Mouse (Mus musculus): ENCODE data around the gene Unc119. TPM values are rescaled to one million over a fixed set of nuclear protein-coding genes. Genes with fewer than 3 reads are reported as not detected.

The Unc119 gene
- total and polyA plus RNA-seq, 2 experiments, result 5.5 to 12.7 TPM

DNA sequence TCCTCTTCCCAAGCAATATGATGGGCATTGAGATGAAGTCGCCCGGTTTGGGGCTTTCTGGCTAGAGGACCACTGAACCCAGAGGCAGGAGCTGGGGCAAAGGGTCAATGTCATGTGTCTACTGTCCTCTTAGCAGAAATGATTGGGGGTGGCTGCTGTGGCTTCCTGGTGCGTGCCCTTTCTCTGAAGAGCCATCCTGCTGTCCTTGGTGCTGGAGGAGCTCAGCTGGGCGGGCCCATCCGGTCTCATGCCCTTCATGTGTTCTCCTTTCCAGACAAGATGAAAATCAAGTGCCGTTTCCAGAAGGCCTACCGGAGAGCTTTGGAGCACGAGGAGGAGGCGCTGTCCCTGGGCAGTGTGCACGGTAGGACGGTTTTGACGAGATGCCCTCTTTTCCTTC is 10.6 kb upstream of the Unc119 start:
- Histone ChIP-seq H3K36me3 (ENCODE audit: control insufficient read depth, insufficient read depth, low read length) (peaks cover 10% of the 10 kb centered on the region; the same call in 1 of the 2 replicates), H3K79me2 (ENCODE audit: control insufficient read depth, insufficient read depth, low read length) (peaks cover 3% of the 10 kb centered on the region; the same call in 1 of the 2 replicates)

DNA sequence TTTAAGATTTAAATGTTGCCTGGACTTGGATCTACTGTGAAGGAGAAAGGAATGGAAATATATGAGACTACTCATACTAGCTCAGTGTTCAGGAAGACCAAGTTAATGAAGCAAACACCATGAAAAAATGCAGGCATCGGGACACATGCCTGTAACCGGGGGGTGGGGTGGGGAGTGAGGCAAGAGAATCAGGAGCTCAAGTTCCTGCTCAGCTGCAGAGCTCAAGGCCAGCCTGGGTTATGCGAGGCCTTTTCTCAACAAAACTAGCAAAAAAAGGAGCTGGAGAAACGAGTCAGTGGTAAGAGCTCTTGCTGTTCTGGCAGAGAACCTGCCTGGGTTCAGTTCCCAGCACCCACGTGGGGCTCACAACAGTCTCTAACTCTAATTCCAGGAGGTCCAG is 9.3 kb upstream of the Unc119 start:
- DNase-seq (ENCODE audit: extremely low read depth, low read depth, low spot score), result no peak
- Histone ChIP-seq H3K4me1 (ENCODE audit: control insufficient read depth, insufficient read depth, low read length) (peaks cover 2% of the 10 kb centered on the region; the same call in 1 of the 2 replicates), H3K27me3 (ENCODE audit: control insufficient read depth, insufficient read depth, low read length) (no peaks in the 10 kb centered on the region), H3K4me3 (ENCODE audit: insufficient read depth, low read depth, low read length) (no peak overlapping the region), H3K36me3 (ENCODE audit: control insufficient read depth, insufficient read depth, low read length) (peaks cover 14% of the 10 kb centered on the region), H3K9ac (ENCODE audit: low read depth, low read length) (no peak overlapping the region), H3K27ac (replicated peaks; ENCODE audit: insufficient read depth, low read depth, low read length) (no peak overlapping the region), H3K79me2 (ENCODE audit: control insufficient read depth, insufficient read depth, low read length) (peaks cover 3% of the 10 kb centered on the region; the same call in 1 of the 2 replicates)
- WGBS, result 95% methylated on average over 5 of the region's 5 CpGs
- TF ChIP-seq CTCF (IDR thresholded peaks at IDR 0.05; ENCODE audit: low read depth, low read length) (no peak), POLR2A (IDR thresholded peaks at IDR 0.05; ENCODE audit: extremely low read depth, insufficient read depth, low read length) (no peak)

More for the DNA sequence above, 10.6 kb upstream of the Unc119 start:
- Histone ChIP-seq H3K27ac (replicated peaks; ENCODE audit: insufficient read depth, low read depth, low read length) (no peak overlapping the region), H3K27me3 (ENCODE audit: control insufficient read depth, insufficient read depth, low read length) (no peaks in the 10 kb centered on the region), H3K9ac (ENCODE audit: low read depth, low read length) (no peak overlapping the region), H3K4me3 (ENCODE audit: insufficient read depth, low read depth, low read length) (no peak overlapping the region), H3K4me1 (ENCODE audit: control insufficient read depth, insufficient read depth, low read length) (peaks cover 4% of the 10 kb centered on the region; the same call in 1 of the 2 replicates)
- no peak for DNase-seq (ENCODE audit: extremely low read depth, low read depth, low spot score)
- TF ChIP-seq POLR2A (IDR thresholded peaks at IDR 0.05; ENCODE audit: extremely low read depth, insufficient read depth, low read length), result no peak
- TF ChIP-seq CTCF (IDR thresholded peaks at IDR 0.05; ENCODE audit: low read depth, low read length), result no peak
- 97% methylated on average over 12 of the region's 12 CpGs for WGBS

DNA sequence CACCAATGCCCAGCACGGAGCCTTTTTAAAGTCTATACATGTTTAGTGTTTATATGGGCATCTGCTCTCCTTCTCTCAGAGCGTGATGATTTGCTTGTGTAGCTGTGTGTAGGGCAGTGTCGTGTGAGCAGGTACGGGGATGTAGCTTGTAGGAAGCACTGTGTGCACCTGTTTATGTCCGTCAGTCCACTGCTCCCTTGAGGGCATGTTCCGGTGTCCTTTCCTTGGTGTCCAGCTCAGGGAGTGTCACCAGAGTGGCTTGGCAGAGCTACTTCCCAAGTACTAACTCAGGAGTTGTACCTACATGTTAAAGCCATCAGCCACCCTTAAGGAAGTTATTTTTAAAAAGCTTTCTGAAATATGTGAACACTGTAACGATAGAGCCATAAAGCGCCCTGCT is 6.2 kb upstream of the Unc119 start:
- no peak for TF ChIP-seq CTCF (IDR thresholded peaks at IDR 0.05; ENCODE audit: low read depth, low read length)
- H3K9ac ChIP-seq (ENCODE audit: low read depth, low read length), result no peak overlapping the region
- peaks cover 21% of the 10 kb centered on the region for H3K36me3 ChIP-seq (ENCODE audit: control insufficient read depth, insufficient read depth, low read length)
- H3K4me3 ChIP-seq (ENCODE audit: insufficient read depth, low read depth, low read length), result no peak overlapping the region
- no peaks in the 10 kb centered on the region for H3K27me3 ChIP-seq (ENCODE audit: control insufficient read depth, insufficient read depth, low read length)
- WGBS, result 97% methylated on average over 8 of the region's 8 CpGs
- H3K79me2 ChIP-seq (ENCODE audit: control insufficient read depth, insufficient read depth, low read length), result no peaks in the 10 kb centered on the region
- no peak for DNase-seq (ENCODE audit: extremely low read depth, low read depth, low spot score)
- no peak overlapping the region for H3K27ac ChIP-seq (replicated peaks; ENCODE audit: insufficient read depth, low read depth, low read length)
- H3K4me1 ChIP-seq (ENCODE audit: control insufficient read depth, insufficient read depth, low read length), result no peaks in the 10 kb centered on the region

- TF ChIP-seq POLR2A (IDR thresholded peaks at IDR 0.05; ENCODE audit: extremely low read depth, insufficient read depth, low read length) (no peak), CTCF (IDR thresholded peaks at IDR 0.05; ENCODE audit: low read depth, low read length) (no peak)
- H3K79me2 ChIP-seq (ENCODE audit: control insufficient read depth, insufficient read depth, low read length), result no peaks in the 10 kb centered on the region
- no peak overlapping the region for H3K9ac ChIP-seq (ENCODE audit: low read depth, low read length)
- H3K4me3 ChIP-seq (ENCODE audit: insufficient read depth, low read depth, low read length), result no peak overlapping the region
- no peaks in the 10 kb centered on the region for H3K27me3 ChIP-seq (ENCODE audit: control insufficient read depth, insufficient read depth, low read length)
- DNase-seq (ENCODE audit: extremely low read depth, low read depth, low spot score), result no peak
- no peak overlapping the region for H3K27ac ChIP-seq (replicated peaks; ENCODE audit: insufficient read depth, low read depth, low read length)
- 80% methylated on average over 12 of the region's 12 CpGs for WGBS
- peaks cover 14% of the 10 kb centered on the region for H3K4me1 ChIP-seq (ENCODE audit: control insufficient read depth, insufficient read depth, low read length)
- H3K36me3 ChIP-seq (ENCODE audit: control insufficient read depth, insufficient read depth, low read length), result peaks cover 11% of the 10 kb centered on the region
These were observed 1.6 kb upstream of the Unc119 start for GRCm38 (mm10) chr11:78341702-78342101.

DNA sequence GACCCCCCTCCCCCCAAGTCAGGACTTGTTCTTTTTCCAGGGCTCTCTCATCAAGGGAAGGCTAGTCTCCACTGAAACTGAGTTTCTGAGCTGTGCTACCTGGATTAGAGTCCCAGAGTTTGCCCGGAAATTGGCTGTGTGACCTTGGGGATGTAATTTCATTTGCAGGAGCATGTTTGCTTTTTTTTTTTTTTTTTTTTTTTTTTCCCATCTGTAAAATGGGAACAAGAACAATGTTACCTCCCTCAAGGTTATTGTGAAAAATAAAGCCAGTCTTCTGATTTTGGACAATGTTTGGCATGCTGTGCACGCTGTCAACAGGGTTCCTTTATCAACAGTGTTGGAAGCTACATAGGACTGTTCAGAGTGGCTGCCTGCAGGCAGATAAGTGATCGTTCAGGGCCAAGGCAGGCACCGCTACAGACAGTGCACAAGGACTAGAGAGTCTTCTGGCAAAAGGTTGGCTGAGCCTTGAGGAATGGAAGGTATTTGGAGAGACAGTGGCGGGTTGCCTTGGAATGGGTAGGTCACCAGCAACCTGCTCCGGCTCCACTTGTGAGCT is 1.1 kb downstream of the Unc119 start:
- TF ChIP-seq CTCF (IDR thresholded peaks at IDR 0.05; ENCODE audit: low read depth, low read length), result no peak
- no peak for TF ChIP-seq POLR2A (IDR thresholded peaks at IDR 0.05; ENCODE audit: extremely low read depth, insufficient read depth, low read length)
- H3K9ac ChIP-seq (ENCODE audit: low read depth, low read length), result no peak overlapping the region
- H3K27me3 ChIP-seq (ENCODE audit: control insufficient read depth, insufficient read depth, low read length), result no peaks in the 10 kb centered on the region
- H3K36me3 ChIP-seq (ENCODE audit: control insufficient read depth, insufficient read depth, low read length), result peaks cover 7% of the 10 kb centered on the region; the same call in 1 of the 2 replicates
- peak; percentile 20 for DNase-seq (ENCODE audit: extremely low read depth, low read depth, low spot score)
- no peaks in the 10 kb centered on the region for H3K79me2 ChIP-seq (ENCODE audit: control insufficient read depth, insufficient read depth, low read length)
- no peak overlapping the region for H3K27ac ChIP-seq (replicated peaks; ENCODE audit: insufficient read depth, low read depth, low read length)
- H3K4me3 ChIP-seq (ENCODE audit: insufficient read depth, low read depth, low read length), result no peak overlapping the region
- WGBS, result 39% methylated on average over 6 of the region's 6 CpGs
- H3K4me1 ChIP-seq (ENCODE audit: control insufficient read depth, insufficient read depth, low read length), result peaks cover 14% of the 10 kb centered on the region

All from liver, adult 2 months (tissue).